Mouse (Mus musculus) heart, postnatal 0 days (tissue): ENCODE data around the gene Xylt1. TPM values are rescaled to one million over a fixed set of nuclear protein-coding genes. Genes with fewer than 3 reads are reported as not detected.

Experiments used
- ATAC-seq: fragments of 200-750 bp; cut with Nextera tagmentation; 2 replicates; pipeline ENCODE4 v1.8.0; 2017; ENCODE audit warnings: low read depth, moderate number of reproducible peaks, moderate library complexity; ENCODE audit not compliant: insufficient read depth
- DNase-seq: peaks from one replicate; pipeline ENCODE4 v3.0.0-alpha.2; 2016; ENCODE audit warnings: low spot score
- H3K27ac ChIP-seq: fragments of 300-500 bp; sonication (generic); 2 replicates; pipeline ENCODE4 v1.5.1; 2014; ENCODE audit warnings: low read depth, mild to moderate bottlenecking
- H3K27me3 ChIP-seq: fragments of 300-500 bp; sonication (generic); 2 replicates; pipeline ENCODE4 v1.6.1; 2014; ENCODE audit warnings: low read length, mixed read lengths; ENCODE audit not compliant: control insufficient read depth, insufficient read depth
- H3K36me3 ChIP-seq: fragments of 300-500 bp; sonication (generic); replicated peaks from 2 replicates; pipeline ENCODE4 v1.6.1; 2014; ENCODE audit warnings: low read length, mixed read lengths; ENCODE audit not compliant: control insufficient read depth, insufficient read depth
- H3K4me1 ChIP-seq: fragments of 300-500 bp; sonication (generic); 2 replicates; pipeline ENCODE4 v1.6.1; 2014; ENCODE audit warnings: antibody characterized with exemption; ENCODE audit not compliant: control insufficient read depth, insufficient read depth
- H3K4me2 ChIP-seq: fragments of 300-500 bp; sonication (generic); 2 replicates; pipeline ENCODE4 v1.6.1; 2014; ENCODE audit warnings: low read depth, mild to moderate bottlenecking, low read length, moderate library complexity
- H3K4me3 ChIP-seq: fragments of 300-500 bp; sonication (generic); 2 replicates; pipeline ENCODE4 v1.5.1; 2014; ENCODE audit warnings: low read depth, low read length
- H3K9ac ChIP-seq: fragments of 300-500 bp; sonication (generic); replicated peaks from 2 replicates; pipeline ENCODE4 v1.6.1; 2014; ENCODE audit warnings: low read depth, low read length, mixed read lengths
- H3K9me3 ChIP-seq: fragments of 300-500 bp; sonication (generic); replicated peaks from 2 replicates; pipeline ENCODE4 v1.6.1; 2016; ENCODE audit warnings: low read length; ENCODE audit not compliant: control insufficient read depth
- CTCF ChIP-seq: IDR thresholded peaks from 2 replicates; pipeline ENCODE4 v1.5.1; 2016; ENCODE audit warnings: antibody characterized with exemption, control low read depth, low read depth
- EP300 ChIP-seq: IDR thresholded peaks from 2 replicates; pipeline ENCODE4 v1.6.1; 2016; ENCODE audit warnings: antibody characterized with exemption, low read depth
- WGBS: fragments of 180-500 bp; shearing (Covaris S2); extraction: QIAGEN DNeasy Blood & Tissue Kit; methylation state at CpG from one replicate; pipeline ENCODE4 v1.1.7; 2014; 5-methylcytosine and 5-hydroxymethylcytosine counted together
- polyA plus RNA-seq: library from polyadenylated mRNA; unstranded; fragments of >200 nt; fragmentation: Nextera tagmentation; extraction: Ambion mirVana; gene quantifications from 2 replicates; pipeline ENCODE4 v1.2.1, GENCODE M21; 2015
- total RNA-seq: library from RNA; depleted of rRNA; stranded (reverse); fragments of >200 nt; gene quantifications from 2 replicates; pipeline ENCODE4 v1.2.3, GENCODE M21; 2014; ENCODE audit warnings: low replicate concordance

Xylt1 gene
- total and polyA plus RNA-seq, 2 experiments from 2014 or later = 0.36 to 8.9 TPM

- Histone ChIP-seq H3K27ac (no peak overlapping the region), H3K4me1 (0 out of 2 replicates have a peak, but pooled peaks cover 4% of the 10 kb centered on the region), H3K4me3 (no peak overlapping the region), H3K36me3 (no peaks in the 10 kb centered on the region), H3K9me3 (no peaks in the 10 kb centered on the region), H3K4me2 (no peak overlapping the region), H3K27me3 (no peaks in the 10 kb centered on the region), H3K9ac (no peak overlapping the region)
- DNase-seq (no peak), ATAC-seq (no peak)
- no peak for TF ChIP-seq EP300
- no peak for TF ChIP-seq CTCF
- 70% methylated on average over 5 of the region's 5 CpGs for WGBS
Observed at GRCm38 (mm10) chr7:117533164-117533563, 152.4 kb downstream of the Xylt1 start.

GRCm38 (mm10) chr7:117539931-117540330 lies 159.2 kb downstream of the Xylt1 start:
- no peak overlapping the region for H3K4me3 ChIP-seq
- H3K9me3 ChIP-seq = no peaks in the 10 kb centered on the region
- H3K9ac ChIP-seq = no peak overlapping the region
- ATAC-seq = no peak
- TF ChIP-seq EP300 = no peak
- TF ChIP-seq CTCF = no peak
- no peaks in the 10 kb centered on the region; the same call in 1 of the 2 replicates for H3K4me1 ChIP-seq
- no peak overlapping the region for H3K27ac ChIP-seq
- DNase-seq = no peak
- H3K36me3 ChIP-seq = no peaks in the 10 kb centered on the region
- H3K27me3 ChIP-seq = no peaks in the 10 kb centered on the region
- no peak overlapping the region for H3K4me2 ChIP-seq
- 77% methylated on average over 5 of the region's 5 CpGs for WGBS

GRCm38 (mm10) chr7:117540413-117540812 lies 159.6 kb downstream of the Xylt1 start:
- no peaks in the 10 kb centered on the region for H3K36me3 ChIP-seq
- H3K4me1 ChIP-seq = no peaks in the 10 kb centered on the region; the same call in 1 of the 2 replicates
- H3K9me3 ChIP-seq = no peaks in the 10 kb centered on the region
- no peak overlapping the region for H3K4me3 ChIP-seq
- H3K27me3 ChIP-seq = no peaks in the 10 kb centered on the region
- DNase-seq = no peak
- no peak overlapping the region for H3K9ac ChIP-seq
- ATAC-seq = no peak
- H3K27ac ChIP-seq = no peak overlapping the region
- TF ChIP-seq EP300 (no peak), CTCF (no peak)
- no peak overlapping the region for H3K4me2 ChIP-seq
- 51% methylated on average over 5 of the region's 5 CpGs for WGBS

- Histone ChIP-seq H3K27me3 (no peaks in the 10 kb centered on the region), H3K27ac (no peak overlapping the region), H3K9me3 (no peaks in the 10 kb centered on the region), H3K4me2 (no peak overlapping the region), H3K4me3 (no peak overlapping the region), H3K9ac (no peak overlapping the region), H3K36me3 (no peaks in the 10 kb centered on the region), H3K4me1 (no peaks in the 10 kb centered on the region; the same call in 1 of the 2 replicates)
- TF ChIP-seq CTCF (no peak), EP300 (no peak)
- ATAC-seq = no peak
- WGBS = 54% methylated on average over 1 of the region's 1 CpGs
- no peak for DNase-seq
Observed at GRCm38 (mm10) chr7:117541056-117541455, 160.3 kb downstream of the Xylt1 start.

- no peaks in the 10 kb centered on the region for H3K27me3 ChIP-seq
- WGBS = 45% methylated on average over 3 of the region's 3 CpGs
- no peaks in the 10 kb centered on the region for H3K36me3 ChIP-seq
- no peak for ATAC-seq
- H3K9ac ChIP-seq = no peak overlapping the region
- H3K4me1 ChIP-seq = no peaks in the 10 kb centered on the region; the same call in 1 of the 2 replicates
- H3K4me3 ChIP-seq = no peak overlapping the region
- no peak for TF ChIP-seq EP300
- TF ChIP-seq CTCF = no peak
- DNase-seq = no peak
- H3K4me2 ChIP-seq = no peak overlapping the region
- H3K27ac ChIP-seq = no peak overlapping the region
- no peaks in the 10 kb centered on the region for H3K9me3 ChIP-seq
Observed at GRCm38 (mm10) chr7:117541681-117542080, 160.9 kb downstream of the Xylt1 start.

GRCm38 (mm10) chr7:117543041-117543440 lies 162.3 kb downstream of the Xylt1 start:
- no peaks in the 10 kb centered on the region for H3K36me3 ChIP-seq
- no peaks in the 10 kb centered on the region for H3K27me3 ChIP-seq
- no peak overlapping the region for H3K4me3 ChIP-seq
- ATAC-seq (no peak), DNase-seq (no peak)
- no peak overlapping the region for H3K9ac ChIP-seq
- H3K9me3 ChIP-seq = no peaks in the 10 kb centered on the region
- no peak overlapping the region for H3K27ac ChIP-seq
- WGBS = 55% methylated on average over 8 of the region's 8 CpGs
- TF ChIP-seq EP300 (no peak), CTCF (no peak)
- H3K4me1 ChIP-seq = no peaks in the 10 kb centered on the region; the same call in 1 of the 2 replicates
- no peak overlapping the region for H3K4me2 ChIP-seq
